Mouse (Mus musculus): ENCODE data around the gene Endog. TPM values are rescaled to one million over a fixed set of nuclear protein-coding genes. Genes with fewer than 3 reads are reported as not detected.
"Not testable (repeated sequence)": the region's sequence is repeated elsewhere in the genome, so short reads cannot be mapped to it uniquely, and the experiment has no call there.

Gene Endog
- 14.4 and 16.9 TPM in 2 replicates for polyA plus RNA-seq (2014; fragmentation: Nextera tagmentation; extraction: Ambion mirVana)

- peaks cover 9% of the 10 kb centered on the region for H3K36me3 ChIP-seq (replicated peaks; ENCODE audit: control insufficient read depth, insufficient read depth, low read depth, low read length)
- peak within 1 kb of the TSS; percentile 65 for H3K27ac ChIP-seq (replicated peaks; ENCODE audit: low read depth, low read length)
- ATAC-seq (replicated peaks; ENCODE audit: insufficient number of reproducible peaks, low FRiP score, low TSS enrichment, low read depth): peak; percentile 95
- peak within 1 kb of the TSS; percentile 68 for H3K4me3 ChIP-seq (ENCODE audit: low read depth, low read length)
- DNase-seq (ENCODE audit: low spot score): peak; percentile 83
- H3K9me3 ChIP-seq (replicated peaks; ENCODE audit: control insufficient read depth, low read length): peaks cover 6% of the 10 kb centered on the region; the same call in 1 of the 2 replicates
- 0% methylated on average over 70 of the region's 75 CpGs for WGBS
- H3K27me3 ChIP-seq (ENCODE audit: control insufficient read depth, insufficient read depth, low read length): no peaks in the 10 kb centered on the region
- H3K4me2 ChIP-seq (ENCODE audit: low read depth, low read length): peak within 1 kb of the TSS; percentile 98
- no peaks in the 10 kb centered on the region; the same call in 1 of the 2 replicates for H3K4me1 ChIP-seq (ENCODE audit: control insufficient read depth, insufficient read depth, low read length)
- peak within 1 kb of the TSS; percentile 69 for H3K9ac ChIP-seq (replicated peaks; ENCODE audit: low read length)
Measured at GRCm38 (mm10) chr2:30171371-30171996, at the start of gene Endog. Gene Endog, plus strand, starts transcription at chr2:30171493.

DNA sequence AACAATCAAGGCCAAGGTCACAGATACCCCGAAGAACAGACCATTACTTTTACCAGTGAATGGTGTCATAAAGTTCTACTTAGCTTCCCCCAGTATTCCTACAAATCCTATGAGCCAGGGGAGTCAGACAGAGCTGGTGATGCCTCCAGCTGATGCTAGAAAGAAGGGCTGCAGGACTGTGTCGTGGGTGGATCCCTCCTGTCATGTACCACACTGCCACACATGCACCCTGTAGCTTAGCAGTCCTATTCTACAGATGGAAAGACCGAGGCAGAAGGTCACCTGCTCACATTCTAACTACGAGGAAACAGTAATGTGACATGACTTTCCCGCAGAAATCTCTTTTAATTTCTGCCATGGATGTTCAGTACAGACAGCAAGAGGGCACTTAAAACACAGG is 48.5 kb upstream of the Endog start:
- Histone ChIP-seq H3K4me2 (ENCODE audit: low read depth, low read length) (no peak overlapping the region), H3K9me3 (replicated peaks; ENCODE audit: control insufficient read depth, low read length) (no peaks in the 10 kb centered on the region), H3K9ac (replicated peaks; ENCODE audit: low read length) (no peak overlapping the region), H3K4me3 (ENCODE audit: low read depth, low read length) (no peak overlapping the region), H3K36me3 (replicated peaks; ENCODE audit: control insufficient read depth, insufficient read depth, low read depth, low read length) (no peaks in the 10 kb centered on the region), H3K4me1 (ENCODE audit: control insufficient read depth, insufficient read depth, low read length) (no peaks in the 10 kb centered on the region), H3K27ac (replicated peaks; ENCODE audit: low read depth, low read length) (no peak overlapping the region), H3K27me3 (ENCODE audit: control insufficient read depth, insufficient read depth, low read length) (no peaks in the 10 kb centered on the region)
- DNase-seq (ENCODE audit: low spot score) (no peak), ATAC-seq (replicated peaks; ENCODE audit: insufficient number of reproducible peaks, low FRiP score, low TSS enrichment, low read depth) (no peak)
- 89% methylated on average over 5 of the region's 5 CpGs for WGBS

DNA sequence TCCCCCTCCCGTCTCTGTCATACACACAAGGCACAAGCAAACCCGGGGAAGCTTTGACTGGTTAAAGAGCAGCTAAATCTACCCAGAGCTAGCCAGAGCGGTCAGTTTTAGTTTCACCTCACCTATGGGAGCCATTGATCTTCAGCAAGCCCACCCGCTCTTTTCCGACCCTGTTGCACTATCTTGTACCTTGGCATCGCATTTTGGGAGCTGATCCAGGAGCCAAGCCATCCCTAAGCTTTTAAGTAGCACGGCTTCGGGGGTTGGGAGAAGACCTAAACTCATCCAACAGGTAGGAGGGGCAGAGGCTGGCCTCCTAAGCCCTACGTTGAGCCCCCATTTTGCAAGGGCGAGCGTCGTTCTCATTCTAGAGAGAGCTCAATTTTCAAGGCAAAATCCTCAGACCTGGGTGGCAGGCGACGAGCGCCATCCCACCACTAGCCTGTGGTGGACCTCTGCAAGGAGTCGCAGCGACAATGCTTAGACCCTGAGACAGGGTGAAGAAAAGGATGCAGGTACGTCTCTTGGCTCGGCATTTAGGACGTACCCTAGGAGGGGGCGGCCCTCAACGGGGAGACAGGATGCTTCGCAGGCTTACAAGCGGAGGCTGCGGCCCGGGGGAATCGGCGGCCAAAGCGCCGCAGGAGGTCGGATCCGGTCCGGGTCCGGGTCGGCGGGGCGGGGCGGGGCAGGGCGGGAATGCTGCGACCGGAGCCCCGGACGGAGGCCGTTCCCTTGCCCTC is 47.4 kb upstream of the Endog start:
- Histone ChIP-seq H3K9me3 (replicated peaks; ENCODE audit: control insufficient read depth, low read length) (no peaks in the 10 kb centered on the region), H3K4me2 (ENCODE audit: low read depth, low read length) (peak overlapping the region; percentile 79), H3K27ac (replicated peaks; ENCODE audit: low read depth, low read length) (0 out of 2 replicates have a peak overlapping the region, but pooled peaks have one; percentile 39), H3K9ac (replicated peaks; ENCODE audit: low read length) (peak overlapping the region; percentile 83), H3K27me3 (ENCODE audit: control insufficient read depth, insufficient read depth, low read length) (no peaks in the 10 kb centered on the region), H3K4me3 (ENCODE audit: low read depth, low read length) (peak overlapping the region; percentile 82), H3K36me3 (replicated peaks; ENCODE audit: control insufficient read depth, insufficient read depth, low read depth, low read length) (no peaks in the 10 kb centered on the region), H3K4me1 (ENCODE audit: control insufficient read depth, insufficient read depth, low read length) (no peaks in the 10 kb centered on the region)
- ATAC-seq (replicated peaks; ENCODE audit: insufficient number of reproducible peaks, low FRiP score, low TSS enrichment, low read depth): peak; percentile 60
- no peak for DNase-seq (ENCODE audit: low spot score)
- WGBS: 2% methylated on average over 44 of the region's 44 CpGs

DNA sequence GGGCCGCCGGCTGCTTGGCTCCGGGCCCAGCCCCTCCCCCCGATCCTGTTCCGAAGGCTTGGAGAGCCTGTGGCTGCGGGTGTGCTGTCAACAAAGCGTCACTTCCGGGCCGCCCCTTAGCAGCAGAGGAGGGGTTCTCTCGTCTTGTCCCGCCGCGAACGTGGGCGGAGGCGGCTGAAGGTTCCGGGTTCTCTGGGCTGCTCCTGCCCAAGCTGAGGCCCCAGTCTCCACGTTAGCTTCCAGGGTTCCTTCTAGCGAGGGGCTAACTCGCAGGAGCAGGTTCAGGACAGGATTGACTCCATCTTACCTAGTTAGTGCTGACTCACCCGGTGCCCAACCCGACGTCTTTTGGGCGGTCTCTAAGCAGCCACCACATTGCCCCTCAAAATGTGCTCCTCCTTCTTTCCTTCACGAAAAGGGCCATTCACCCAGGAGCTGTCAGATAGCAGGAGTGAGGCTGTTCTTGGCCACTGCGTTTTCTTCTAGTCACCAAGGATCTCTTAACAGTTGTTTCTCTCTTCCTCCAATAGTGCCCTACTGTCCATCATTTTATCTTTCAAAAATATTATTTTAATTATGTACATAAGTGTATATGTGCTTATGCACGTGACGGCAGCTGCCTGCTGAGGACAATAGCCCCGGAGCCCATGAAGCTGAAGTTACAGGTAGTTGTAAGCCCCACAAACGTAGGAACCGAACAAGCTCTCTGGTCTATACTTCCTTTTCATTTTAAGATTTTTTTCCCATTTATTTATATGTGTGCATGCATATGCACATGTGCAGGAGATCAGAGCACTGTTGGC is 46.6 kb upstream of the Endog start, which contains the start of gene Zer1:
Gene Zer1, minus strand, starts transcription at position 114 of the 803 bp plus-strand sequence.
- peak; percentile 95 for ATAC-seq (replicated peaks; ENCODE audit: insufficient number of reproducible peaks, low FRiP score, low TSS enrichment, low read depth)
- peak within 1 kb of the TSS; percentile 82 for H3K4me3 ChIP-seq (ENCODE audit: low read depth, low read length)
- H3K4me2 ChIP-seq (ENCODE audit: low read depth, low read length): peak within 1 kb of the TSS; percentile 79
- 12% methylated on average over 30 of the region's 31 CpGs for WGBS
- 0 out of 2 replicates have a peak within 1 kb of the TSS, but pooled peaks have one; percentile 39 for H3K27ac ChIP-seq (replicated peaks; ENCODE audit: low read depth, low read length)
- H3K9ac ChIP-seq (replicated peaks; ENCODE audit: low read length): peak within 1 kb of the TSS; percentile 83
- DNase-seq (ENCODE audit: low spot score): peak; percentile 94
- no peaks in the 10 kb centered on the region for H3K4me1 ChIP-seq (ENCODE audit: control insufficient read depth, insufficient read depth, low read length)
- no peaks in the 10 kb centered on the region for H3K27me3 ChIP-seq (ENCODE audit: control insufficient read depth, insufficient read depth, low read length)
- H3K9me3 ChIP-seq (replicated peaks; ENCODE audit: control insufficient read depth, low read length): no peaks in the 10 kb centered on the region
- no peaks in the 10 kb centered on the region for H3K36me3 ChIP-seq (replicated peaks; ENCODE audit: control insufficient read depth, insufficient read depth, low read depth, low read length)

GRCm38 (mm10) chr2:30128789-30129188 is 42.5 kb upstream of the Endog start:
- no peaks in the 10 kb centered on the region for H3K4me1 ChIP-seq (ENCODE audit: control insufficient read depth, insufficient read depth, low read length)
- H3K9me3 ChIP-seq (replicated peaks; ENCODE audit: control insufficient read depth, low read length): no peaks in the 10 kb centered on the region
- H3K27me3 ChIP-seq (ENCODE audit: control insufficient read depth, insufficient read depth, low read length): no peaks in the 10 kb centered on the region
- no peak overlapping the region for H3K27ac ChIP-seq (replicated peaks; ENCODE audit: low read depth, low read length)
- no peaks in the 10 kb centered on the region for H3K36me3 ChIP-seq (replicated peaks; ENCODE audit: control insufficient read depth, insufficient read depth, low read depth, low read length)
- 28% methylated on average over 2 of the region's 2 CpGs for WGBS
- no peak overlapping the region for H3K9ac ChIP-seq (replicated peaks; ENCODE audit: low read length)
- ATAC-seq (replicated peaks; ENCODE audit: insufficient number of reproducible peaks, low FRiP score, low TSS enrichment, low read depth): no peak
- no peak overlapping the region for H3K4me2 ChIP-seq (ENCODE audit: low read depth, low read length)
- DNase-seq (ENCODE audit: low spot score): peak; percentile 64
- no peak overlapping the region for H3K4me3 ChIP-seq (ENCODE audit: low read depth, low read length)

DNA sequence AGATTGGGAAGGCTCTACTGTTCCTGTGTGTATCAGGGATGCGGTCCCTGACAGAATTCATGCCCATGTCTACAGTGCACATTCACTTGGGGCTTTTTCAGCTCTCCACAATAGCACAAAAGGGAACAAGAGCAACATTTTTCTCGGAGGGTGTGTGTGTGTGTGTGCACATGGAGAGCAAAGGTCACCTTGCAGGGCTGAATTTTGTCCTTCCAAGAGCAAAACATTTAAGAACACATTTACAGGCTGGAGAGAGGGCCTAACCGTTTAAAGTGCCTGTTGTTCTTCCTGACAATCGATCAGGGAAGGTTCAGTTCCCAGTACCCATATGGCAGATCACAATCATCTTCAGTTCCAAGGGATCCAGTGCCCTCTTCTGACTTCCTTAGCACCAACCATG is 41.1 kb upstream of the Endog start:
- Histone ChIP-seq H3K4me2 (ENCODE audit: low read depth, low read length) (no peak overlapping the region), H3K36me3 (replicated peaks; ENCODE audit: control insufficient read depth, insufficient read depth, low read depth, low read length) (no peaks in the 10 kb centered on the region), H3K4me3 (ENCODE audit: low read depth, low read length) (no peak overlapping the region), H3K27ac (replicated peaks; ENCODE audit: low read depth, low read length) (no peak overlapping the region), H3K9me3 (replicated peaks; ENCODE audit: control insufficient read depth, low read length) (no peaks in the 10 kb centered on the region), H3K4me1 (ENCODE audit: control insufficient read depth, insufficient read depth, low read length) (no peaks in the 10 kb centered on the region), H3K27me3 (ENCODE audit: control insufficient read depth, insufficient read depth, low read length) (no peaks in the 10 kb centered on the region), H3K9ac (replicated peaks; ENCODE audit: low read length) (no peak overlapping the region)
- WGBS: 75% methylated on average over 4 of the region's 4 CpGs
- ATAC-seq (replicated peaks; ENCODE audit: insufficient number of reproducible peaks, low FRiP score, low TSS enrichment, low read depth): no peak
- DNase-seq (ENCODE audit: low spot score): no peak

- not testable (repeated sequence) for H3K36me3 ChIP-seq (replicated peaks; ENCODE audit: control insufficient read depth, insufficient read depth, low read depth, low read length); ATAC-seq (replicated peaks; ENCODE audit: insufficient number of reproducible peaks, low FRiP score, low TSS enrichment, low read depth); H3K4me2 ChIP-seq (ENCODE audit: low read depth, low read length); H3K9me3 ChIP-seq (replicated peaks; ENCODE audit: control insufficient read depth, low read length); H3K9ac ChIP-seq (replicated peaks; ENCODE audit: low read length); DNase-seq (ENCODE audit: low spot score); H3K27me3 ChIP-seq (ENCODE audit: control insufficient read depth, insufficient read depth, low read length); H3K4me3 ChIP-seq (ENCODE audit: low read depth, low read length); H3K4me1 ChIP-seq (ENCODE audit: control insufficient read depth, insufficient read depth, low read length); H3K27ac ChIP-seq (replicated peaks; ENCODE audit: low read depth, low read length)
- WGBS: 75% methylated on average over 5 of the region's 5 CpGs
Measured at GRCm38 (mm10) chr2:30131240-30131639, 40.1 kb upstream of the Endog start.

Measured in embryonic facial prominence, embryonic 11.5 days (tissue).